Mouse (Mus musculus) midbrain, embryonic 10.5 days (tissue): ENCODE measurements around the gene Rasgrp3. TPM values are rescaled to one million over a fixed set of nuclear protein-coding genes. Genes with fewer than 3 reads are reported as not detected.

Experiments
- DNase-seq: peaks from one replicate; pipeline ENCODE4 v3.0.0-alpha.2; 2017; ENCODE audit warnings: low spot score
- H3K27ac ChIP-seq: fragments of 300-500 bp; sonication (generic); replicated peaks from 2 replicates; pipeline ENCODE4 v1.5.1; 2016; ENCODE audit warnings: mild to moderate bottlenecking
- H3K27me3 ChIP-seq: fragments of 300-500 bp; sonication (generic); 2 replicates; pipeline ENCODE4 v1.6.1; 2016; ENCODE audit warnings: low read depth, mild to moderate bottlenecking; ENCODE audit not compliant: poor library complexity, severe bottlenecking
- H3K36me3 ChIP-seq: fragments of 300-500 bp; sonication (generic); 2 replicates; pipeline ENCODE4 v1.6.1; 2016; ENCODE audit warnings: mild to moderate bottlenecking, moderate library complexity
- H3K4me1 ChIP-seq: fragments of 300-500 bp; sonication (generic); 2 replicates; pipeline ENCODE4 v1.6.1; 2016
- H3K4me3 ChIP-seq: fragments of 300-500 bp; sonication (generic); 2 replicates; pipeline ENCODE4 v1.5.1; 2016; ENCODE audit warnings: mild to moderate bottlenecking, moderate library complexity
- H3K9me3 ChIP-seq: fragments of 300-500 bp; sonication (generic); replicated peaks from 2 replicates; pipeline ENCODE4 v1.6.1; 2016; ENCODE audit warnings: mild to moderate bottlenecking
- WGBS: fragments of 180-500 bp; shearing (Covaris S2); methylation state at CpG from one replicate; pipeline ENCODE4 v1.1.7; 2016; 5-methylcytosine and 5-hydroxymethylcytosine counted together
- polyA plus RNA-seq: library from polyadenylated mRNA; unstranded; fragments of >200 nt; fragmentation: Nextera tagmentation; extraction: Ambion mirVana; gene quantifications from 2 replicates; pipeline ENCODE4 v1.2.1, GENCODE M21; 2016

Gene Rasgrp3
- polyA plus RNA-seq, 1 experiment from 2014 or later = 7.5 TPM

DNA sequence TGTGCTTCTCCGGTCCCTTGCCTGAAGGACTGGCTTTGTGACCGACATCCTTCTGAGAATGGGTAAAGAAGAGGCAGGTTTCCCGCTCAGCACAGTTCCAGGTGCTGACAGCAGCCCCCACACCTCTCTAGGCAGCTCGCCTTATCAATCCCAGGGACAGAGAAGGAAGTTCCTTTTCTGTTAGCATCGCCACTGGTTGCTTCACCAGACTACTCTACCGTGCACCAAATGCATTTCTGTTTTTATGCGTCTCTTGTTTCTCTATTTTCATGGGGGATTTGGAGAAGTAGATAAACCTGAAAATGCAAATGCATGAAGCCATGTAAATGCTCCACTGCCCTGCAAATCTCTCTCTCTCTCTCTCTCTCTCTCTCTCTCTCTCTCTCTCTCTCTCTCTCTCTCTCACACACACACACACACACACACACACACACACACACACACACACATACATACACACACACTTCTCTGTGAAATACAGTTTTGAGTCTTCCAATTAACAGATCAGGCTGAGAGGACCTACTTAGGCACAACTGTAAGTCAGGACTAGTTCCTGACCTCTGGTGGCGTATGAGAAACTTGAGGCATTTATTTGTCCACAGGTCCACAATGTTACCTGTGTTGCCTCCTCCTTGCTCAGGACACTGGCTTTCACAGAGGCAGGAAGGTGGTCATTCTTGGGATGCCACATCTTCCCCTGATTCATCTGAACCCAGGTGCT, 82.6 kb downstream of the Rasgrp3 start:
- Histone ChIP-seq H3K9me3 (no peaks in the 10 kb centered on the region), H3K27ac (no peak overlapping the region), H3K4me3 (no peak overlapping the region), H3K27me3 (no peaks in the 10 kb centered on the region), H3K4me1 (peaks cover 17% of the 10 kb centered on the region), H3K36me3 (no peaks in the 10 kb centered on the region)
- WGBS = 59% methylated on average over 8 of the region's 8 CpGs
- no peak for DNase-seq

DNA sequence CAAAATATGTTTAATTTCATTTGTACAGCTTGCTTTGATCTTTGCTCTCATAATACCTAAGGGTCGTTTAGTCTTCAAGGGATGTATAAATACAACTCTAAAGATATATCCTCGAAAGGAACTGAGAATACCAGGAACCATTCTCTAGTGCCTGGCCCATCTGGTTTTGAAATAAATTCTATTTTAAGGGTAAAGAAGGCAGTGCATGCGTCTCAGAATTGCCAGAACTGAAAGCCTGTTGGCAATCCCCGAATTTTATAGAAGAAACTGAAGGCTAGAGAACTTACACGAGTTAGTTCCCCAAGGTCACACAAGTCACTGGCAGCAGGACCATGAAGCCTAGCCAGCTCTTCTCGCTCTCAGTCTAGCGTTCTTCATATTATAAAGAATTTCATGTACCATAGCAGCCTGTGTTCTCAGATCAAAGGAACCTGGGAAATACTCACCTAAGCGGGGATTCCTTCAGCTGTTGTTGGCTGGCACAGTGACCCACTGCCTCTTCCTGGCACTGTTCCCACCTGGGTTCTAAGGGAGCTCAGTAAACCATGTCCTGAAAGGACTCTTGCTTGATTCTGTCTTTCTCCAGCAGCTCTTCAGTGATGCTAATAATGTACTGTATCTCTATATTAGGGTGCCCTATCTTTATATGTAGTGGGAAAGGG, 83.7 kb downstream of the Rasgrp3 start:
- 89% methylated on average over 8 of the region's 8 CpGs for WGBS
- H3K9me3 ChIP-seq = no peaks in the 10 kb centered on the region
- H3K4me1 ChIP-seq = peaks cover 17% of the 10 kb centered on the region
- no peak for DNase-seq
- H3K27me3 ChIP-seq = no peaks in the 10 kb centered on the region
- no peak overlapping the region for H3K4me3 ChIP-seq
- H3K27ac ChIP-seq = no peak overlapping the region
- H3K36me3 ChIP-seq = no peaks in the 10 kb centered on the region

DNA sequence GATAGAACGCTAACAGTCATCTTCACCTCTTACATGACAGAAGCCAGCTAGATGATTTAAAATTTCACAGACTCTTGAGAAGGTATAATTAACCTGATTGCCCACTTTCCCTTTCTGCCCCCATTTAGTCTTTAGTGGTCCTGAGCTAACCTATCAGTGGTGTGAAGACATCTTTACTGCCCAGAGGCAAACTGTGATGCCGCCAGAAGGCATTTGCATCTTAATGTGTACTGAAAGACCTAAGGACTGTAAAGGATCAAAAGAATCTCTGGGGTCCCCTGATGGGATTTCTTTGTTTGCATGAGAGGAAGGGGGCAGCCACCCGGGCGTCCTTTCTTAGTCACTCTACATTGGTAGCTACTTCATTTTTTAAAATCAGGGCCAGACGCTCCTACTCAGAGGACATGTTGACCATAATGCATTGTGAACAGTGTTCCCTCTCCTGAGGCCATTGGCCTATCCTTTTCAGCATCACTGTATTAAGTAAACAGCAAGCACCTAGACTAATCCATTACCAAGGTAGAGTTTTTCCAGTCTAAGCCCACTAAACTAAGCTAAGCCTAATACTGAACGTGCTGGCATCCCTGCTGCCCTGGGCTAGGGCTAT, 85.6 kb downstream of the Rasgrp3 start:
- Histone ChIP-seq H3K27ac (no peak overlapping the region), H3K4me1 (peaks cover 17% of the 10 kb centered on the region), H3K36me3 (no peaks in the 10 kb centered on the region), H3K27me3 (no peaks in the 10 kb centered on the region), H3K4me3 (no peak overlapping the region), H3K9me3 (no peaks in the 10 kb centered on the region)
- 19% methylated on average over 6 of the region's 6 CpGs for WGBS
- no peak for DNase-seq

DNA sequence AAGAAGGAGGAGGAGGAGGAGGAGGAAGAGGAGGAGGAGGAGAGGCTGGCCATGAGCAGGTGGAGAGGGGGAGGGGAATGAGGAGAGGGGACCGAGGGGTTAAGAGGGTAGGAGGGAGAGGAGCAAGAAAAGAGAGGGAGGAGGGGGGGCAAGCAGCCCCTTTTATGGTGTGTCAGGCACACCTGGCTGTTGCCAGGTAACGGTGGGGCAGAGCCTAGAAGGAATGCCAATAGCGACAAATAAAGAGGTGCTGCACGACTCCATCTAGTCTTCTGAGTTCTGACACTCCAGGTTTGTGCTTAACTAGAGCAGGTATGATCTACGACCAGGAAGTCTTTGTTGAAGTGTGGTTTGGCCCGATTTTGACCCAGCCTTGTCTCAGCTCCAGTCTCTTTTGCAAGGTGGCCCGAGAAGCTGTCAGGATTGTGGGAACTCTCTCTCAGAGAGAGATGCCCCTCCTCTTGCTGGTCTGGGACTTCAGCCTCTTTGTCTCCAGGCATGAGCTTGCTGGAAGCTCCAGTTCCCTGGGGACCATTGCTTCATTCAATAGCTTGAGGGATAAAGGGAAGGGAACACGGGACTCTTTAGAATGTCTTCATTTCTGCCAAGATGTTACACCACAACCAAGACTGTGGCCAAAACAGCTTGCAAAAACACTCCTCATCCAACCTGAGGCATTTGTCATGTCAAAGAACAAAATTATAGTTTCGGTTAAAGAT, 86.8 kb downstream of the Rasgrp3 start:
- H3K36me3 ChIP-seq = no peaks in the 10 kb centered on the region
- H3K27ac ChIP-seq = no peak overlapping the region
- H3K9me3 ChIP-seq = no peaks in the 10 kb centered on the region
- no peak overlapping the region for H3K4me3 ChIP-seq
- H3K27me3 ChIP-seq = no peaks in the 10 kb centered on the region
- no peak for DNase-seq
- WGBS = 29% methylated on average over 9 of the region's 9 CpGs
- peaks cover 17% of the 10 kb centered on the region for H3K4me1 ChIP-seq

DNA sequence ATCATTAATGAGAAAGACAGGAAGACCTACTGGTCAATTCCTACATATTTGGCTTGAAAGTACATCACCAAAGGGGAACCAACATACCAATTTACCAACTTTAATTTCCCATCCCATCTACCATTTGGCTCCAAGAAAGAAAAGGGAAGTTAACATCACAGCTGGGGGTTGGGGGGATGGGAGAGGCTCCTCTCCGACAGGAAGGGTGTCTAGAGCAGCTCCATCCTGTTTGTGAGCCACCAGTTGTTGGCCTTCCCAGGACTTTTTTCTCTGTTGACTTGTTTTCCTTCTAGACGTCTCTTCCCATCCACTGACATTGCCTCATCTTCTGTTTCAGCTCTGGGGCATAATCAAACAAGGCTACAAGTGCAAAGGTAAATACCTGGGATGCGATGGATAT, 88.1 kb downstream of the Rasgrp3 start:
- 73% methylated on average over 3 of the region's 3 CpGs for WGBS
- Histone ChIP-seq H3K4me3 (no peak overlapping the region), H3K27ac (no peak overlapping the region), H3K9me3 (no peaks in the 10 kb centered on the region), H3K27me3 (no peaks in the 10 kb centered on the region), H3K36me3 (no peaks in the 10 kb centered on the region), H3K4me1 (peaks cover 17% of the 10 kb centered on the region)
- no peak for DNase-seq

DNA sequence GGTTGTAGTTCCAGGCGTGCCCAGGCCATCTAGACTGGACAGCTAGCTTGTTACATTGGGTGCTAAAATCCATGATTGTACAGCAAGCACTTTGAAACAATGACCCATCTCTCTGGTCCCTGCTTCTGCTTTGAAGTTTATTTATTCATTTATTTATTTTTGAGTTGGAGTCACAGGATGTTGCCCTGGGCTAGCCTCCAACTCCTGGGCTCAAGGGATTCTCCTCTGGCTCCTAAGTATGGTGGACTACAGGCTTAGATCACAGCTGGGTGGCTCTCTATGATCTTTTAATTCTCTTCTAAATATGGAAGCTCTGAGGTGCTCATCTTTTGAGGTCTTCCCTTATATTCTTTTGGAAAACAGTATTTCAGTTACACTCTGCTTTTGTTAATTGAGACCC, 90.7 kb downstream of the Rasgrp3 start:
- H3K27me3 ChIP-seq = no peaks in the 10 kb centered on the region
- WGBS = 81% methylated on average over 1 of the region's 1 CpGs
- H3K36me3 ChIP-seq = peaks cover 6% of the 10 kb centered on the region; the same call in 1 of the 2 replicates
- H3K27ac ChIP-seq = no peak overlapping the region
- no peak for DNase-seq
- no peak overlapping the region for H3K4me3 ChIP-seq
- no peaks in the 10 kb centered on the region for H3K9me3 ChIP-seq
- H3K4me1 ChIP-seq = peaks cover 12% of the 10 kb centered on the region

DNA sequence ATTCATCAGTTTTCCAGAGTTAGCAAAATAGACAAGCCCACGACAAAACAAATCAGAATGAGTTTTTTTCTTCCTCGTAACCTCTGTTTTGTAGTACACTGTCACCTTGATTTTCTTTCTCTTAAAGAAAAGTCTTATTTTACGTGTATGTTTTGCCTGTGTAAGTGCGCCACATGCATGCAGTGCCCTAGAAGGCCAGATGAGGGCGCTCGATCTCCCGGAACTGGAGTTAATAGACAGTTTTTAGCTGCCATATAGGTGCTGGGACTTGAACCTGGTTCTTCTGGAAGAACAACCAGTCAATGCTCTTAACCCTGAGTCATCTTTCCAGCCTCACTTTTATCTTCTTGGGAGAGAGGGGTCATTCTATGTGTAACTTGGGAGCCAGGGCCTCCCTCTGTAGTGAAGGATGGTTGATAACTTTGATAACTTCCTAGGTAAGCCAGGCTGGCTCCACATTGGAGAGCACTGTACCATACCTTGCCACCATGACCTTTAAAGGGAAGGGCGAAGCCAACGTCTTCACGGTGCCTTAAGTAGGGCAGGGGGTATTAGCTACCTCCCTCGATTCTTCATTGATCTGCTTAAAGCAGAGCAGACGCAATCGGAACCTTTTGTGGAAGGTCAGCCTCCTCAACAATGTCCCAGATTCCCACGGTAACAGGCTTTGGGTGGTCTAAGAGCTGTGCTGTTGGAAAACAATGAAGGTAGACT, 93.7 kb downstream of the Rasgrp3 start:
- 82% methylated on average over 14 of the region's 14 CpGs for WGBS
- no peak overlapping the region for H3K27ac ChIP-seq

DNA sequence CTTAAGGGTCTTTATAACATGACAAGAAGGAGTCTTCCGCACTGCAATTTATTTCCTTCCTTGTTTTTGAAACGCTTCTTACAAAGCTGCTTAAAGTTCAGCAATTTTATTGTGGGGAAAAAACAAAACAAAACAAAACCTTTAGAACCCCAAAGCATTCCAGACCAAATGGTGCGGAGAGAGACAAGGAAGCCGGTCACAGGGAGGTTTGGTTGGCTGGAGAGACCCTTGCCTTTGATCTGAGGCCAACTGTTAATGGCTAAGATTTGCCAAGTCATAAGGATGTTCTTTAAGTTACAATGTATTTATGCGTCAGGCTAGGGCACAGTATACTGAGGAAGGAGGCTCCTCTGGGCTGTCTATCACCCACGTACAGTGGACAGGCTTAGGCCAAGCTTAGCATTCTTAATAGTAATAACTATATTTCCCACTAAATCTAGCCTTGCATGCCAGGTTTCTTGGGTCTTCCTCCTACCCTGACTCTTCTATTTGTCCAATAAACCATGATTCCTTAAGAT, 96.8 kb downstream of the Rasgrp3 start:
- no peaks in the 10 kb centered on the region for H3K27me3 ChIP-seq
- H3K9me3 ChIP-seq = no peaks in the 10 kb centered on the region
- no peak for DNase-seq
- H3K4me1 ChIP-seq = no peaks in the 10 kb centered on the region
- H3K36me3 ChIP-seq = peaks cover 14% of the 10 kb centered on the region
- 85% methylated on average over 6 of the region's 6 CpGs for WGBS
- H3K27ac ChIP-seq = no peak overlapping the region
- no peak overlapping the region for H3K4me3 ChIP-seq

More for the DNA sequence above, 93.7 kb downstream of the Rasgrp3 start:
- DNase-seq = no peak
- H3K4me3 ChIP-seq = no peak overlapping the region
- H3K36me3 ChIP-seq = peaks cover 6% of the 10 kb centered on the region; the same call in 1 of the 2 replicates
- no peaks in the 10 kb centered on the region for H3K27me3 ChIP-seq
- H3K4me1 ChIP-seq = no peaks in the 10 kb centered on the region
- no peaks in the 10 kb centered on the region for H3K9me3 ChIP-seq

DNA sequence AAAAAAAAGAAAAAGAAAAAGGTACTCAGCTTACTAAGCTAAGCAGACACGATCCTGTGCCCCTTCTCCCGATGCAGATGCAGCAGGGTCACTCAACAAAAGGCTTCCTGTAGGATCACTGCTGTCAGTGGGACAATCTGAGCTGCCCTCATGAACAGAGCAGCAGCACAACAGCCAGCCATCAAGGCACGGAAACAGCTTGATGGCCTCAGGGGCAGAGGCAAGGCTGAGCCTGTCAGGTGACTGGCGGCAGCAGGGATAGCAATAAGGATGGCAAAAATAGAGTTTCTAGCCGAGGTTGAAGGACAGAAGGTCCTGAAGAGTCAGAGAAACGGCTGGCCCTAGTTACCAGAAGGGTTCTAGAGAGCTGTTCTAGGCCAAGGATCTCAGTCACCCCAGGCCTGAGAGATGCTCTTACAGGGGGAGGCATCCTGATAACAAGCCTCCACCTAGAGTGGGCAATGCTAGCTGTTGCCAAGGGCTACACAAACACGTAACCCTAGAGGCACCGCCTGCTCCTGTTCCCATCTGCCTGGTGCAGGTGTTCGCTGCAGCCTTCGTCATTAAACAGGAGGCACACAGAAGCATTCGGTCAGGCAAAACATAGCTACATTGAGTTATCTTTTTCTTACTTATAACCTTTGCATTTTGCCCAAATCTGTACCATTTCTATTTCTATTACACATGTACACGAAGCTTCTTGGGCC, 98.8 kb downstream of the Rasgrp3 start:
- Histone ChIP-seq H3K36me3 (peaks cover 28% of the 10 kb centered on the region), H3K4me3 (no peak overlapping the region), H3K9me3 (no peaks in the 10 kb centered on the region), H3K4me1 (no peaks in the 10 kb centered on the region), H3K27me3 (no peaks in the 10 kb centered on the region), H3K27ac (no peak overlapping the region)
- no peak for DNase-seq
- WGBS = 86% methylated on average over 12 of the region's 12 CpGs

DNA sequence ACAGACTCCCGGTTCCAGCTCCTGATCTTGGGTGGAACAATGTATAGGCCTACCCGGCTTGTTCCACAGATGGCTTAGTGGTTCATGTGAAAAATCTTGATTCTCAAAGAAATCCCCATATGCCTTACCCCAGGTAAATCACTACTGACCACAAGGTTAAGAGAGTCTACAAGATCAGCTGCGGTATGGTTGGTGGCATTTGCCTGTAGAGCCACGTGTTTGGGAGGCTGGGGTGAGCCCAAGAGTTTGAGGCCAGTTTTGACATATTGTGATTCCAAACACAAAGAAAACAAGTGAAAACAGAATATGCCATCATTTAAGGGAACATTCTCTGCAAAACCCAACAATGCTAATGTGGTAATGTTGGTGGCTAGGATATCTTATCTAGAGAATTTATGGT, 99.9 kb downstream of the Rasgrp3 start:
- DNase-seq = no peak
- Histone ChIP-seq H3K27ac (no peak overlapping the region), H3K36me3 (peaks cover 30% of the 10 kb centered on the region), H3K4me1 (no peaks in the 10 kb centered on the region), H3K9me3 (no peaks in the 10 kb centered on the region), H3K27me3 (no peaks in the 10 kb centered on the region), H3K4me3 (no peak overlapping the region)
- 96% methylated on average over 4 of the region's 4 CpGs for WGBS

DNA sequence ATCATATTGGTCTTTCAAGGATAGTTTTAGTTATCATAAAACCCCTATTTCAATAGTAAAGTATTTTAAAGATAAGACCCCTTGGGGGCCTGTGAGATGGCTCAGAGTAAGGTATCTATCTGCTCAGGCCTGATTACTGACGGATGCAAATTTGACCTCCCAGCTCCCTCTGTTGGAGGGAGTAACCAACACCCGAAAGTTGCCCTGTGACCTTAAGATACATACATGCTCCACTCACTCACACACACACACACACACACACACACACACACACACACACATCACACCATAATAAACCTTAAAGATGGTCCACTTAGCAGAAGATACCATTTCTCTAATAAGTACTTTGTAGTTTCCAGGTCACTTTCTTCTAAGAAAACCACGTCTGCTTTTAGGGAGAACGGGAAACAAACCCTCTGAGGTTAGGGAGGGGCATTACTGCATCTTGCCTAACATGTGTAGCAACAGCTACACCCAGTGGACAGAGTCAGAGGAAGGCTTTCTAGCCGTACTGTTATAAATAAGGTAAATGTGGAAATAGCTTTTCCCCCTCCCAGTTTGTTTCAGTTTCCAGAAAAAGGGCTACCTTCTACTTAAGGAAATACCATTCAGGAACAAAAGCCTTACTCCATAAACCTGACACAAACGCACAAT, 100.8 kb downstream of the Rasgrp3 start:
- WGBS = 55% methylated on average over 6 of the region's 6 CpGs
- no peak overlapping the region for H3K27ac ChIP-seq
- H3K4me3 ChIP-seq = no peak overlapping the region
- no peaks in the 10 kb centered on the region for H3K9me3 ChIP-seq
- no peak for DNase-seq
- no peaks in the 10 kb centered on the region for H3K27me3 ChIP-seq
- H3K4me1 ChIP-seq = no peaks in the 10 kb centered on the region
- H3K36me3 ChIP-seq = peaks cover 31% of the 10 kb centered on the region
